Mouse (Mus musculus): Measurements from ENCODE around the gene Slc9a2.

Slc9a2 gene

DNA sequence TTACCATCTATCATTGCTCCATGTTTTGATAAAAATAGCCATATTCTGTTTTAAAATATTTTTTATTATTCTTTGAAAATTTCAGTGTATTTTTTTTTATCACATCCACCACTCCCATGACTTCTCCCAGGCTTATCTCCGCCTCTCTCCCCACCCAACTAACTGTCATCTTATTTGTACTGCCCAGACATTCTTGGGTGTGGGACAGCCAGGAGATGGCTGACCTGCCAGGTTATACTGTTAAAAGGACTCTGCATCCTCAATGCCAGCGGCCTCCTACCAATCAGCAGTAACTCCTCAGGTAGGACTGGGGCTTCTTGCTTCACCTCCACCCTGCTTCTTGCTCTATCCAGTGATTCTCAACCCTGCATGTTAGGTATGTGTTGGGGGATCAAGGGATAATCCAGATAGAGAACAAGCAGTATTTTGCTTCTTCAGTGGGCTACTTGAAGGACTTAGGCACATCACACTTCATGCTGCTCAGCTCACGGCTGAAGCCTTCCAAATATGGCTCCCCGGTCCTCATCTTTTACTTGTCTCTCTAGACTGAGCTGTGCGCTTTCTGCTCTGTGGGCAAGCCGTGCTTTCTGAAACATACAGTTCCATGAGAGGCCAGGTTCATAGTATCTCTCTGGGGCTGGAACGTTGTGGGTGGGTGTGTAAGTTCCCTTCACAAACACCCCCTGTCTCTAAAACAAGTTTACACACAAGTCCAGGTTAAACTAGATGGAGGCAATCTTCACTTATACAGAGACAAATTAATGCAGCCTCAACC is 91.0 kb downstream of the Slc9a2 start:
- POLR2A ChIA-PET = no interaction called here
- CTCF ChIA-PET = no interaction called here

DNA sequence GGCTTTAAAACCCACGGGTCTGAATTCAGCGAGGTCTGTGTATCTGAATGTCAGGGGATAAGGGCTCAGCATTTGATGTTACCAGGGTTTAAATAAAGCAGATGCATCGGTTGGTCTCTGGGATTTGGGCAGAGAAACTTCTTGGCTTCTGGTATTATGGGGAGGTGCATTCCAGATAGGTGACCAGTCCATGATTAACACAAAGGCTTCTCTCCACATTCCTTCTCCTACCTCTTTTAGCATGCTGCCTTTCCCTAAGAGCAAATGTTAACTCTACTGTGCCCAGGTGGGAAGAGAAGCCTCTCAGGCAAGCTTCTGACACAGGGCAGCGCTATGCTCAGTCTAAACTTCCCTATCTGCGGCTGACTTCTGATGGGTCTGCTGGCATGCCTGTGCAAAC is 92.9 kb downstream of the Slc9a2 start:
- POLR2A ChIA-PET = no interaction called here
- CTCF ChIA-PET = no interaction called here

- POLR2A ChIA-PET = no interaction called here
- CTCF ChIA-PET = interaction anchor here in 1 of 4 experiments (1.4 kb wide), 1 partner anchor 194 kb away, joined by 4 read pairs; the partner anchor contains the start of gene Slc9a4
Measured at GRCm38 (mm10) chr1:40774040-40774439, 93.7 kb downstream of the Slc9a2 start.

DNA sequence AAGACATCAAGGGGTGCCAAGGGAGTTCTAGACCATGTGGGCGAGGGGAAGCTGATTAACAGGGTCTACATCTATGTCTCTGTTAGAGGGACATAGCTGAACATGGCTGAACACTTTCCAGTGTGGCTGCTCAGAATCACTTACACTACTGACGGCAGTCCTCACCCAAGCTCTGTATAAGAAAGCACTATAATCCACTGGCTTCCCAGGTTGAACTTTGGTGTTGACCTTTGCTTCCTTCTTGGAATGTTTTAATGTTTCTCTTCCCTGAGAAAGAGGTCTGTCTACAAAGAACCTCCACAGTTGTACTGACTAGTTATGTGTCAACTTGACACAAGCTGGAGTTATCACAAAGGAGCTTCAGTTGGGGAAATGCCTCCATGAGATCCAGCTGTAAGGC is 95.7 kb downstream of the Slc9a2 start:
- ChIA-PET POLR2A (no interaction called here), CTCF (no interaction called here)

DNA sequence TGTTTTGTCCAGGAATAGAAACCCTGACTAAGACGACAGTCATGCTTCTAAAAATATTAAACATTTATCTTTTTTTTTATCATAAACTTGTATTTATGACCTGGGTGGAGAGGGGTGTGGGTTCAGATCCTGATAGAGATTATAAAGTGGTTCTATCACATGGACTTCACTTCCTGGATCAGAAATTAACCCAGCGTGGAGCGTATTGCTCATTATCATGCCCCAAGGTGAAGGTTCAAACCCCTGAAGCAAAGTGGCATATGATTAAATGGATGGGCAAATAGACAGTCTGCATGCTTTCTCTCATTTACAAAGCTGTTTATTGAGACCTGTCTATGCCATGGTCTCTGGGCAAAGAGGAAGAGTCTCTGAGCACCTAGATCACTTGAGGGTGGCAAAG is 96.4 kb downstream of the Slc9a2 start:
- CTCF ChIA-PET = no interaction called here
- POLR2A ChIA-PET = no interaction called here

- CTCF ChIA-PET = no interaction called here
Measured at GRCm38 (mm10) chr1:40783450-40783849, 103.1 kb downstream of the Slc9a2 start.

DNA sequence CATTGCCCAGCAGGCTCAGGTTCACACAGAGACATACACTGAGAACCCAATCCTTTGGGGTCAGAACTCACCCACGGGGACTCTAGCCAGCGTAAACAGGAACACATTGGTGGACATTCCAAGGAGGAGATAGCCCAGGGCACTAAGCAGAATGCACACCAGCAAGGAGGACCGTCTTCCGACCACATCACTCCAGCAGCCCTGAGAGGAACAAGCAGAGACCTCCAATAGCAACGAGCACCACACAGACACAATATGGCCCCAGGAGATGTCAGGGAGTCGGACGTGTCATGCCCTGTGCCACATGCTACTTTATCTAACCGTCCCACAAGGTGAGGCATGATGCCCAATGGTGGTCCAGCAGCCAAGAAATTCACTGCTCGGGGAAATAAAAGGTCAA is 103.9 kb downstream of the Slc9a2 start:
- CTCF ChIA-PET = no interaction called here
- POLR2A ChIA-PET = no interaction called here

More at GRCm38 (mm10) chr1:40783450-40783849, 103.1 kb downstream of the Slc9a2 start:
- POLR2A ChIA-PET = no interaction called here

- CTCF ChIA-PET = interaction anchor here in 1 of 4 experiments (1.4 kb wide), 1 partner anchor 11 kb away, joined by 3 read pairs; no protein-coding TSS in a partner anchor
- POLR2A ChIA-PET = interaction anchor here in 1 of 4 experiments (1.1 kb wide), 1 partner anchor 11 kb away, joined by 3 read pairs; no protein-coding TSS in a partner anchor
Measured at GRCm38 (mm10) chr1:40785876-40786445, 105.6 kb downstream of the Slc9a2 start.

- ChIA-PET CTCF (no interaction called here), POLR2A (no interaction called here)
Measured at GRCm38 (mm10) chr1:40788956-40789355, 108.6 kb downstream of the Slc9a2 start.

DNA sequence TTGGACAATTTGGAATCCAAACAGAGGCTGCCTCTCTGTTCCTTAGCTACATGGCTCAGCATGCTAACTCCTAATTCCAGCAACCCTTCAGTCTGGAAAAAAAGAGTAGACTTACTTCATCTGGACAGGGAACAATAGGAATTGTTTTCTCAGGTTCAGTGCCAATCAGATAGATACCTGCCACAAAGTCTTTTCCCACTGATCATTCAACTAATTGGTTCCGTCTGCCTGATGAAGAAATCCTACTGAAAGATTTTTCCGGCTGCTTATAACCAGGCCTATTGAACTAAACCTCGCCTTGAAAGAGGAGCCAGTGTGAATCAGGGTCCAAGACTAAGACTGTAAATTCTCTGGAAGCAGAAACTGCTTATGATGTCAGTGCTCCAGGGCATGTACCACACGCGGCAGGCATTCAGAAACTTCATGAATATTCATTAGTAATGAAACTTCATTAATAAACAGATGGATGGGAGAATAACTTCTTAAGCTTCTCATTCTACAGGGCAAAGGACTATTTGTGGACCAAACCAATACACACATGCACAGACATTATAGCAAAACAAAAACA is 109.4 kb downstream of the Slc9a2 start:
- POLR2A ChIA-PET = no interaction called here

GRCm38 (mm10) chr1:40790324-40791141 is 110.2 kb downstream of the Slc9a2 start, which contains the start of gene Mfsd9:
TSS of gene Mfsd9 (minus strand) at chr1:40790687.
- ChIA-PET CTCF (interaction anchor here in 1 of 4 experiments (1.5 kb wide), 1 partner anchor 10 kb away, joined by 5 read pairs; no protein-coding TSS in a partner anchor), POLR2A (no interaction called here)

More for the DNA sequence above, 109.4 kb downstream of the Slc9a2 start:
- CTCF ChIA-PET = no interaction called here

GRCm38 (mm10) chr1:40795508-40795907 is 115.1 kb downstream of the Slc9a2 start:
- ChIA-PET POLR2A (no interaction called here), CTCF (no interaction called here)

DNA sequence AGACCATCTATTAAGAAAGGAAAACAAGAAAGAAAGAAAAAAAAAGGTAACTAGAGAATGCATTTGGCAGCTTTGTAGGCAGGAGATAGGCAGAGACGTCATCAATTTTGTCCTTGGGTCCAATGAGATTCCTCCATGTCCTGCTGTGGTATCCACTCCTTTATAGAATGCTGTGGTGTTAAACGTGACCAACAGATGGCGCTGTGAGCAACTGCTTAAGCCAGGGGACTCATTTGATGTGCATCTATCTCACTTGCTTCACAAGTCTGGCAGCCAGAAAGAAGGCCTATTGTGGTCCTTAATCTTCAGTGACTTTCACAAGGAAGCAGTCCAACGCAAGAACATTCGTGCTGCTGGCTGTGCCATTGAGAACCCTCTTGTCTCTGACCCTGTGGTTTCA is 117.0 kb downstream of the Slc9a2 start:
- CTCF ChIA-PET = interaction anchor here in 2 of 4 experiments (0.6 kb wide), 2 partner anchors 12 to 1355 kb away, joined by 3 read pairs; no protein-coding TSS in a partner anchor
- POLR2A ChIA-PET = no interaction called here

GRCm38 (mm10) chr1:40799121-40799520 is 118.7 kb downstream of the Slc9a2 start:
- CTCF ChIA-PET = no interaction called here
- POLR2A ChIA-PET = no interaction called here

- ChIA-PET POLR2A (no interaction called here), CTCF (interaction anchor here in 2 of 4 experiments (0.5 to 1.4 kb wide), 2 partner anchors 10 to 1010 kb away, joined by 3 to 5 read pairs; partner anchors contain the start of gene Mfsd9 (in 1 of the 2))
Measured at GRCm38 (mm10) chr1:40800908-40801307, 120.5 kb downstream of the Slc9a2 start.

GRCm38 (mm10) chr1:40802759-40803158 is 122.4 kb downstream of the Slc9a2 start:
- POLR2A ChIA-PET = no interaction called here
- CTCF ChIA-PET = interaction anchor here (0.6 to 1.6 kb wide), 10 partner anchors 9 to 1964 kb away, joined by 3 to 9 read pairs (median 3); no protein-coding TSS in a partner anchor

DNA sequence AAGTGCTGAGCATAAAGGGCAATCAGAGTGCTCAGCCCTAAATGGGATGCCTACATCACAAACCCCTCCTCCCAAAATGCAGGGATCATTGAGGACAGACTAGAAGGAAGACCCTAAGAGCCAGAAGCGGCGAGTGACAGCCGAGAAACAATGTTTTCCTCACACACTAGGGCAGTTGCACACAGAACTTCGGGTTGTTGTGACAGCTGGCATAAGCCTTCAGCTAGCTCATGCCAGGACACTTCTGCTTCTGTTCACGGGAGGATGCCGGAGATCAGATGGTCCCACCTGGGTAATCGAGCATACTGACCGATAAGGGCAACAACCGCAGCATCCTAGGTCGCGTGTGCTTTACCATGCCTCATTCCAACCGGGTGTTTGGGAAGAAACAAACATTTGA is 123.7 kb downstream of the Slc9a2 start:
- POLR2A ChIA-PET = no interaction called here
- CTCF ChIA-PET = no interaction called here

DNA sequence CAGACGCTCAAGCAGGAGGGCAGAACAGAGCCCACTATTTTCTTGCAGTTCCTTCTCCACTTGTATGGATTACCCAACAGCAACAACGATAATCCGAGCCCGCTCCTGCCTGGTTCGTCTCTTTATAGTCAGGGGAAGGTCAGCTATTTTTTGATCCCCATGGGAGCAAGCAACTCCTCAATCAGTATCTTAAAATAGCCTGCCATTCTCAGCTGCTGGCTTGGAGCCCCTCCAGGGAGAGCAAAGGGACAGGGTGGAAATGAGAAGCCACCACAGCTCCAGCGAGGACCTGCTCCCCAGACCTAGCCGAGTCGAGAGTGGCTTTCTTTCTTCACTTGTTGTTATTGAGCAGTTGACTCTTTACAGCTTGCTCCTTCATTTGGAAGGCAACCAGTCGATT is 125.0 kb downstream of the Slc9a2 start, which contains the start of gene Tmem182:
Tmem182 (plus strand) TSS at position 251 of the 400 bp plus-strand sequence.
- CTCF ChIA-PET = no interaction called here

GRCm38 (mm10) chr1:40805891-40806290 is 125.5 kb downstream of the Slc9a2 start:
- CTCF ChIA-PET = no interaction called here
- POLR2A ChIA-PET = no interaction called here

More for the DNA sequence above, 125.0 kb downstream of the Slc9a2 start, which contains the start of gene Tmem182:
- POLR2A ChIA-PET = no interaction called here

GRCm38 (mm10) chr1:40808643-40809042 is 128.3 kb downstream of the Slc9a2 start:
- ChIA-PET POLR2A (no interaction called here), CTCF (no interaction called here)
